Mouse (Mus musculus) cerebellum, postnatal 4 days (tissue): ENCODE measurements around the gene Mtnr1a.

Experiments used
- DNase-seq, 2 experiments: peaks; one replicate each; pipeline ENCODE4 v3.0.0; 2022; ENCODE audit warnings: low spot score in 2 of 2, mixed read lengths in 1 of 2

Gene Mtnr1a

DNA sequence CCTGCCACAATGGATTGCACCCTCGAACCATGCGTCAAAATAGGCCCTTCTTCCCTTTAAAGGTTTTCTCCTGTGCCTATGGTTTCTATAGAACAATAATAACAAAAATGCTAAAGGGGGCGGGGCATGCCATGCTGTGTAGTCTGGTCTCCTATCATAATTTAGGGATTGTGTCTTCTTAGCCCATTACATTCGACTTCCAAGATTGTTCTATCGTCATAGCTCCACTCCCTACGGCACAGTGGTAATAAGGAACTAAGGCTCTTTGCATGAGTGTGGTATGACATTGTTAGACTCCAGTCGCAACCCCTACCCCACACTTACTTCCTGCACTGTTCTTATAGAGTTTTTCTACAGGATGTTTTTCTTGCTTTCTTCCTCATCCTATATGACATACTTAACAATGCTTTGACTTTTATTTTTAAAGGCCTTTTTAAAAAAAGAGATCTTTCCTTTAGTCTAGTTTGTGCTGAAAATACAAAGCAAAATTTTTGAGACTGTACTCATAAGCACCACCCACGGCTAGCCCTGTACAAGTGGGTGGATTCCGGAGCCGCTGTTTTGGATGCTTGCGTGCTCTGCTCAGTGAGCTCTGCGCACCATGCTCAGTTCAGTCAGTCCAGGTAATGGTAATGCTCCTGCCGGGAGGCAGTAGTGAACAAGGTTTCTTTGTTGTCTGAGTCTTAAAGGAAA lies 40.6 kb downstream of the Mtnr1a start:
- DNase-seq: no peak

DNA sequence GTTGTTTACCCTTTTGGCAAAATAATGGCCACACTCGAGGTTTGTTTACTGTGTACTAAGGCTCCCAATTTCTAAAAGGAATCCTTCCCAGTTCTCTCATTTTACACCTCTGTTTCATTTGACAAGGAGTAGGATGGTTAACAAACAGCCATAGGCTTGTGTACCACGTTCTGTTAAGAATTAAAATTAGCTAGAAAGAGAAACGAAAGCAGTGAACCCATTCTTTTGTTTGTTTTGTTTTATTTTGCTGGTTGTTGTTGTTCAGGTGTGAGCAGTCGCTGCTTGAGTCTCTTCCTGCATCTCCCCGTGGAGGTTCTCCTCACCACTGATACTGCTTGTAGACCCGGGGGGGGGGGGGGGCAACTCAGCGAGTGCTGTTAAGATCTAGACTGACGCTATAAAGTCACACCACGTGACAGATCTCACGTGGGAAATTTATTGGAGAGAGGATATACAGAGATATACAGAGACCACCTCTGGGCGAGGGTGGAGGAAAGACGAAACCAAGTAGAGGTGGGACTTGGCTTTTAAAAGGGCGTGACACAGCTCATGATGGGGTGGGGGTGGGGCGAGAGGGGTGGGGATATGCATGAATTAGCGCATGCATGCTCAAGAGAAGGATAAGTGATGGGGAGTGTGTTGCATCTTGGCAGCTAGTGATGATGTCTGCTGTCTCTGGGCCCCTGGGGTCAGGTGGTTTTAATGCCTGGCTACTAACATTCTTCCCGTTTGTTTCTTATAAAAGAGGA lies 41.3 kb downstream of the Mtnr1a start:
- no peak for DNase-seq

GRCm38 (mm10) chr8:45110813-45111104 lies 41.8 kb downstream of the Mtnr1a start:
- no peak for DNase-seq

DNA sequence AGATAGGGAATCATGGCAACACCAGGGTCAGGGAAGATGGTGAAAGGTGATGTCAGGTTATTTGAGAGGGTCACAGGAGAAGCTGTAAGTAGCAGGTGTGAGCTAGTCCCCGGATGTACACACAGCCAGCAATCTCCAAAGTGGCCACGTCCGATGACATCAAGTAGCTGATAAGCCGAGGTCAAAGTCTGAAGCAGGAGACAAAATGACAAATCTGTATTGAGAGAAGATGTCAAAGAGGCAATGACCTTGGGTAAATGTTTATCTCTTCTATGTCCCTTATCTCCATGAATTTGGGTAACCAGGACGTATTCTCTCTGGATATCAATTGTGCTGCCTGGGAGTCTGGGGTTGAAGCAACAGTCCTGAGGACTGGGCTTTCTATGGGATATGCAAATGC lies 42.9 kb downstream of the Mtnr1a start:
- DNase-seq: no peak

DNA sequence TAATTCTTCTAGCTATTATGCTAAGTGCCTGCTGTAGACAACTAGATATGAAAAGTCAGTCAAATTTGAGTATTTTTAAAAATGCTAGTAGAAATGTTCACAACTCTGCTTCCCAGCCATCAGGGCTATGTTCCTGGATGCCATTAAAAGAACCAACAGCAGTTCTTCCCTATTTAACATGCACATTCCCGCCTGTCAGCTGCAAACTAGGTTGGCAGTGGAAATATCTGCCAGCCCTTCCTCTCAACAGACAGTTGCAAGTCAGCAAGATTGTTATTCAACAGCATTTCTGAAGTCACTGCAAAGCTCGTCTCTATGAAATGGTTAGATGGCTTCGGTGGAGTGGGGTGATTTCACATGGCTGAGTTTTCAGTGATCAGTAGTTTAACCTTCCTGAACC lies 48.7 kb downstream of the Mtnr1a start:
- DNase-seq: no peak

- DNase-seq: no peak
Observed at GRCm38 (mm10) chr8:45125680-45126079, 56.7 kb downstream of the Mtnr1a start.
